Mouse (Mus musculus) hindbrain, embryonic 16.5 days (tissue): ENCODE results near the gene Pik3c2g. TPM values are rescaled to one million over a fixed set of nuclear protein-coding genes. Genes with fewer than 3 reads are reported as not detected.
A peak's percentile ranks its signal among the peaks of the same experiment; 100 is the strongest.

Source experiments
- ATAC-seq: fragments of 200-750 bp; cut with Nextera tagmentation; 2 replicates; pipeline ENCODE4 v1.8.0; 2017; ENCODE audit warnings: moderate TSS enrichment, moderate library complexity
- H3K27ac ChIP-seq: fragments of 300-500 bp; sonication (generic); 2 replicates; pipeline ENCODE4 v1.5.1; 2014; ENCODE audit warnings: low read depth, mild to moderate bottlenecking, control low read depth, low read length, moderate library complexity
- H3K27me3 ChIP-seq: fragments of 300-500 bp; sonication (generic); replicated peaks from 2 replicates; pipeline ENCODE4 v1.6.1; 2014; ENCODE audit warnings: low read length; ENCODE audit not compliant: control insufficient read depth, insufficient read depth
- H3K36me3 ChIP-seq: fragments of 300-500 bp; sonication (generic); 2 replicates; pipeline ENCODE4 v1.6.1; 2014; ENCODE audit warnings: mild to moderate bottlenecking, low read length, moderate library complexity, mixed read lengths; ENCODE audit not compliant: control insufficient read depth, insufficient read depth
- H3K4me1 ChIP-seq: fragments of 300-500 bp; sonication (generic); 2 replicates; pipeline ENCODE4 v1.6.1; 2014; ENCODE audit warnings: low read depth, low read length; ENCODE audit not compliant: control insufficient read depth, insufficient read depth
- H3K4me2 ChIP-seq: fragments of 300-500 bp; sonication (generic); 2 replicates; pipeline ENCODE4 v1.6.1; 2014; ENCODE audit warnings: mild to moderate bottlenecking, low read length, control low read depth, moderate library complexity
- H3K4me3 ChIP-seq: fragments of 300-500 bp; sonication (generic); 2 replicates; pipeline ENCODE4 v1.5.1; 2014; ENCODE audit warnings: mild to moderate bottlenecking, low read length, control low read depth, moderate library complexity
- H3K9ac ChIP-seq: fragments of 300-500 bp; sonication (generic); 2 replicates; pipeline ENCODE4 v1.6.1; 2014; ENCODE audit warnings: low read depth, mild to moderate bottlenecking, control low read depth, low read length, moderate library complexity
- H3K9me3 ChIP-seq: fragments of 300-500 bp; sonication (generic); 2 replicates; pipeline ENCODE4 v1.6.1; 2014; ENCODE audit warnings: mild to moderate bottlenecking, low read length, moderate library complexity; ENCODE audit not compliant: control insufficient read depth
- WGBS: fragments of 180-500 bp; shearing (Covaris S2); extraction: QIAGEN DNeasy Blood & Tissue Kit; methylation state at CpG from one replicate; pipeline ENCODE4 v1.1.7; 2014; 5-methylcytosine and 5-hydroxymethylcytosine counted together
- polyA plus RNA-seq: library from polyadenylated mRNA; unstranded; fragments of >200 nt; fragmentation: Nextera tagmentation; extraction: Ambion mirVana; gene quantifications from 2 replicates; pipeline ENCODE4 v1.2.1, GENCODE M21; 2015

Pik3c2g gene
- polyA plus RNA-seq, 1 experiment from 2014 or later: 0.65 TPM

DNA sequence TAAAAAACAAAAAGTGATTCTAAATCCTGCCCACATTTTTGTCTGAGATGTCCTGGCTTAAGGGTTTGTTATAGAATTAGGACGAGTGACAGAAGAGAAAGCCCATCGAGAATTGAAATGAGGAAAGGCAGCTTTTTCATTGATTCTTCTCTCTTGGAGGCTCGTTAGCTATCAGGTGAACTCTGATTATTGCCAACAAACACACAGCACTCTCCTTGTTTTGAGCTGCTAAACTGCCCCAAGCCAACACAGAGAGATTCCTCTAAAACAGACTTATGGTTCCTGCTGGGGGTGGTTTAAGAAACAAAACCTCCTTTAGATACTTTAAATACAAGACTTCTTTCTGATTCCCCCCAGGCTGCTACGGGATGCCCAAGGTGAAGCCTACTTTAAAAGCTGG lies 256.5 kb downstream of the Pik3c2g start:
- ATAC-seq: no peak
- H3K9ac ChIP-seq: no peak overlapping the region
- H3K27ac ChIP-seq: no peak overlapping the region
- H3K4me3 ChIP-seq: no peak overlapping the region
- WGBS: 71% methylated on average over 4 of the region's 4 CpGs
- no peaks in the 10 kb centered on the region for H3K36me3 ChIP-seq
- no peaks in the 10 kb centered on the region for H3K9me3 ChIP-seq
- H3K27me3 ChIP-seq: no peaks in the 10 kb centered on the region
- H3K4me1 ChIP-seq: no peaks in the 10 kb centered on the region
- no peak overlapping the region for H3K4me2 ChIP-seq

- ATAC-seq: no peak
- Histone ChIP-seq H3K4me3 (no peak overlapping the region), H3K9ac (no peak overlapping the region), H3K4me2 (no peak overlapping the region), H3K9me3 (no peaks in the 10 kb centered on the region), H3K36me3 (no peaks in the 10 kb centered on the region), H3K27me3 (no peaks in the 10 kb centered on the region), H3K27ac (no peak overlapping the region), H3K4me1 (no peaks in the 10 kb centered on the region)
- 84% methylated on average over 7 of the region's 7 CpGs for WGBS
These were observed 260.0 kb downstream of the Pik3c2g start for GRCm38 (mm10) chr6:139846889-139847544.

DNA sequence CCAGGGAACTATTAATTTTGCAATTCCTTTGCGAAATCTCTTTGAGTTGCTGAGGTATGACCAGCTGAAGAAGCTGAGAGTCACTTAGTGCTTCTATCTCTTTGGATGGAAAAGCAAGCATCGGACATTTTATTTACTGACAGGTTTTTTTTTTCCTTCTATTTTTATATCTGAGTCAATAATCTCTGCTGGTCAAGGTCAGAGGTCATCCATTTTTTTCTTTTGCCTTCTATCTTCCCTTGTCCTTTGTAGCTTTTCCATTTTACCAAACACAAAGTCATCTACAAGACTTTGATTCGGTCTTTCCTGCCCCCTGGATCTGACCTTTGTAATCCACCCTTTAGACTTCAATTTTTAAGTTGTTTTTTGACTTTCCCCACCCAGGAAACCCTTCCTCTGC lies 262.9 kb downstream of the Pik3c2g start:
- H3K4me1 ChIP-seq: no peaks in the 10 kb centered on the region
- WGBS: 76% methylated on average over 3 of the region's 3 CpGs

GRCm38 (mm10) chr6:139851705-139852603 lies 264.9 kb downstream of the Pik3c2g start:
- 84% methylated on average over 21 of the region's 21 CpGs for WGBS
- Histone ChIP-seq H3K4me3 (no peak overlapping the region), H3K27me3 (no peaks in the 10 kb centered on the region), H3K9ac (no peak overlapping the region), H3K27ac (no peak overlapping the region), H3K4me2 (no peak overlapping the region), H3K4me1 (no peaks in the 10 kb centered on the region), H3K9me3 (no peaks in the 10 kb centered on the region), H3K36me3 (no peaks in the 10 kb centered on the region)
- peak; percentile 54 for ATAC-seq

More for the DNA sequence above, 262.9 kb downstream of the Pik3c2g start:
- Histone ChIP-seq H3K27ac (no peak overlapping the region), H3K4me3 (no peak overlapping the region), H3K9me3 (no peaks in the 10 kb centered on the region), H3K36me3 (no peaks in the 10 kb centered on the region), H3K9ac (no peak overlapping the region), H3K27me3 (no peaks in the 10 kb centered on the region), H3K4me2 (no peak overlapping the region)
- ATAC-seq: no peak

- whole genome bisulfite sequencing: 52% methylated on average over 3 of the region's 3 CpGs
- Histone ChIP-seq H3K36me3 (no peaks in the 10 kb centered on the region), H3K27ac (no peak overlapping the region), H3K9ac (no peak overlapping the region), H3K27me3 (no peaks in the 10 kb centered on the region), H3K4me2 (no peak overlapping the region), H3K4me3 (no peak overlapping the region), H3K9me3 (no peaks in the 10 kb centered on the region), H3K4me1 (no peaks in the 10 kb centered on the region)
- ATAC-seq: no peak
These were observed 265.8 kb downstream of the Pik3c2g start for GRCm38 (mm10) chr6:139852836-139853235.

GRCm38 (mm10) chr6:139860141-139860540 lies 273.1 kb downstream of the Pik3c2g start:
- ATAC-seq: no peak
- H3K9ac ChIP-seq: no peak overlapping the region
- no peaks in the 10 kb centered on the region for H3K9me3 ChIP-seq
- H3K4me2 ChIP-seq: no peak overlapping the region
- no peak overlapping the region for H3K27ac ChIP-seq
- H3K4me3 ChIP-seq: no peak overlapping the region
- H3K36me3 ChIP-seq: no peaks in the 10 kb centered on the region
- H3K4me1 ChIP-seq: no peaks in the 10 kb centered on the region
- no peaks in the 10 kb centered on the region for H3K27me3 ChIP-seq
- WGBS: 88% methylated on average over 3 of the region's 3 CpGs

- H3K4me1 ChIP-seq: no peaks in the 10 kb centered on the region
These were observed 274.5 kb downstream of the Pik3c2g start for GRCm38 (mm10) chr6:139861534-139861933.

DNA sequence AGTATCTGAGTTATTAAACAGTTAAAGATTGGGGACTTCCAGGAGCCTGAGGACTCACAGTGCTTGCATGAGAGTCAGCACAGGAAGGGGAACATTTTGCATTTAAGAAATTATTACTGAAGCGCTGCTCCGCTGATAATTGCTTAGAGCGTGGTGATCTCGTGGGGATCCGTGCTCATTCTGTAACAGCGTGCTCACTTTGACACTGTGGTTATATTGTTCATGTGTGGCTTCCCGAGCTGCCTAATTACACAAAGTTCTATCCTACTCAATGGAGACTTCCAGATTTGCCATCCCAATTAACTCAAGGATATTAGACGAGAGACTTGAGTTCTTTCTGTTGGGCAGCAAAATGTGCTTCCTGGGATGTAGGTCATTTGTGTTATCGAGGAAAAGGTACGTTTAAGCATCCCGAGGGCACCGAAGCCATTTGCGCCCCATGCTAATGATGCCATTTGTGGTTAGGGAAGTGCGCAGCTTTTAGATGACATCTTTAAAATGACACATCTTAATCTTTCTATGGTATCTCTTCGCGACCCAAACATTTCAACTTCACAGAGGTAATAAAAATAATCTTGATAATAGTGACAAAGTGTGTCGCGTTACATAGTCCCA lies 278.1 kb downstream of the Pik3c2g start:
- H3K36me3 ChIP-seq: no peaks in the 10 kb centered on the region
- H3K4me1 ChIP-seq: no peaks in the 10 kb centered on the region
- H3K4me2 ChIP-seq: no peak overlapping the region; the same call in 1 of the 2 replicates
- H3K27me3 ChIP-seq: no peaks in the 10 kb centered on the region
- no peaks in the 10 kb centered on the region for H3K9me3 ChIP-seq
- peak; percentile 85 for ATAC-seq
- no peak overlapping the region for H3K9ac ChIP-seq
- H3K4me3 ChIP-seq: no peak overlapping the region
- H3K27ac ChIP-seq: no peak overlapping the region
- WGBS: 70% methylated on average over 18 of the region's 18 CpGs

More at GRCm38 (mm10) chr6:139861534-139861933, 274.5 kb downstream of the Pik3c2g start:
- H3K27me3 ChIP-seq: no peaks in the 10 kb centered on the region
- no peak overlapping the region for H3K27ac ChIP-seq
- no peak overlapping the region for H3K4me2 ChIP-seq
- H3K9ac ChIP-seq: no peak overlapping the region
- H3K9me3 ChIP-seq: no peaks in the 10 kb centered on the region
- ATAC-seq: no peak
- 94% methylated on average over 2 of the region's 2 CpGs for WGBS
- no peaks in the 10 kb centered on the region for H3K36me3 ChIP-seq
- no peak overlapping the region for H3K4me3 ChIP-seq
